Mouse (Mus musculus): Measurements from ENCODE around the gene Gh.

Gh gene

DNA sequence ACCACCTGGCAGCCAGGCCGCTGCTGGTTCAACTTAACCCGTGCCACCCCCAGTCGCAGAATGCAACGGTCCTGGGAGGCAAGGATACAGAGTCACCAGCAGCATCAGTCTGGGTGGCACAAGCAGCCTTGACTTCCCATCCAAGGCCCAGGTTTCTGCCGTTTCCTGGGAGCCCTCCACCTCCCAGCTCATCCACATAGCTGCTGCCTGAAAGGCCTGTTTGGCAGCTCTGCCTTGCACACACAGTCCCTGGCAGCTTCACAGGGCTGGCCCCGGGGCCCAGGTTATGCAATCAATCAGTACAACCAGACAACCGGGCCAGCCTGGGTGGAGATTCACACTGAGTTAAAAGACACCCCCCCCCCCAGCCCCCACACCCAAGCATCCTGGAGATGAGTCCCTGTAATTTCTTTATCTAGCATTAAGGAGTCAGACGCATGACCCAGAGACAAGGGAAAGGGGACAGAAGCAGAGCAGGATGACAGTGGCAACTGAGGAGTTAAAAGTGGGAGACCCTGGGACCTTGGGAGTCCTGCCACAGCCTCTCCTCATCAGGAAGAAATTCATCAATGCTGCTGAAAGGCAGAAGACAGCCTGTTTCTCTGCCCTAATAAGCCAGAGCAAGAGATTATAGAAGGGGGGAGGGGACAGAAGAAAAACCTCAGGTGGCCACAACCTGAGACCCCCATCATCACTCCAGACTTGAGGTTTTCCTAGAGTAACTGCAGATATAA lies 33.2 kb downstream of the Gh start:
- DNase-seq, result peak; percentile 96

- peak; percentile 88 for DNase-seq
These were observed 33.8 kb downstream of the Gh start for GRCm38 (mm10) chr11:106267871-106268270.

GRCm38 (mm10) chr11:106267311-106267852 lies 34.3 kb downstream of the Gh start:
- peak; percentile 98 for DNase-seq

- peak; percentile 63 for DNase-seq
These were observed 35.2 kb downstream of the Gh start for GRCm38 (mm10) chr11:106266431-106266830.

DNA sequence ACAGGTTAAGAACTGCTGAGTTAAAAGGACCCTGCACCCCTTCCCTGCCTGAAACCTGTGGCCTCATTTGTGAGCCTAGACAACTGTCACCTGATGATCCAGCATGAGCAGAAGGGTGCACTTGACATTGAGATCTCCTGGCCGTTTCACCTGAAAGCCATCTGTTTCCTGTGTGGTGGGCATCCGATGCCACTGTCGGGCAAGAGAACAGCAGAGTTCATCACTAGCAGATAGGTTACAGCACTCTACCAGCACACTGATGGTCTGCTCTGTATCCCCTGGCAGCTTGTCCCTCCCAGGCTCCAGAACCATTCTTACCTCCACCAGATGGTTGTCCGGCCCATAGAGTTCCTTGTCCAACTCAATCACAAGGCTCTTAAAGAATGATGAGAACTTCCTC lies 36.1 kb downstream of the Gh start:
- DNase-seq, result peak; percentile 62

DNA sequence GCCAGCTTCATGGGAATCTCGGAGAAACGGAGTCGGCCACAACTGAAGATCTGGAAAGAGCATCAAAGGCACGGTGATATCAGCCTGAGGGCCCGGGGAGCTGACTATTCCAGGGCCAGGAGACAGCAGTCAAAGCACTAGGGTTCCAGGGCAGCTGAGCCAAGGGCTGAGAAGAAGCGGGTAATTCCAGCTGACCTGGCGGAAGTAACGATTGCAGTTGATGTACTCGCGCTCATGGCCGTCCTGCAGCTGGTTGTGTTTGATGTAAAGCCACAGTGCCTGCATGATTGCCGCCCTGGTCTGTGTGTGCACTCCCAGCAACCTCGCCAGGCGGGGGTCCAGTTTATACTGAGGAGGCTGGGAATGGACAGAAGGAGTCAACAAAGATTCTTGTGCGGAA lies 36.7 kb downstream of the Gh start:
- peak; percentile 49 for DNase-seq

DNA sequence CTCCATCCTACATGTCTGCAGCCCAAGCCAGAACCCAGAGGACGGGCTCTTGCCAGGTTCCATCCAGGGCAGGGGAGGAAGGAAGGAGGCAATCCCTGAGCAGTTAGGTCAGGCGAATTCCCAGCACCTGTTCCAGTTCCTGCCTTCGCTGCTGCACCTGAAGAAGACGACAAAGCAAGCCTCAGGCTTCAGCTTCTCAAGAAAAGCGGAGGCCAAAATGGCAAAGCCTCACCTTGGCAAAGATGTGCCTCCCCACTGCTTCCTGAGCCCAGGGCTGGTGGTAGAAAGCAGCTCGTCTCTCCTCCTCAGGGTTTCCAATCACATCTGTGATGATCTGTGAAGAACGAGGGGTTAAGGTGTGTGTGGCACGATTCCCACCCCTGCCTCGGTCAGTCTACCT lies 37.7 kb downstream of the Gh start:
- DNase-seq, result peak; percentile 62

DNA sequence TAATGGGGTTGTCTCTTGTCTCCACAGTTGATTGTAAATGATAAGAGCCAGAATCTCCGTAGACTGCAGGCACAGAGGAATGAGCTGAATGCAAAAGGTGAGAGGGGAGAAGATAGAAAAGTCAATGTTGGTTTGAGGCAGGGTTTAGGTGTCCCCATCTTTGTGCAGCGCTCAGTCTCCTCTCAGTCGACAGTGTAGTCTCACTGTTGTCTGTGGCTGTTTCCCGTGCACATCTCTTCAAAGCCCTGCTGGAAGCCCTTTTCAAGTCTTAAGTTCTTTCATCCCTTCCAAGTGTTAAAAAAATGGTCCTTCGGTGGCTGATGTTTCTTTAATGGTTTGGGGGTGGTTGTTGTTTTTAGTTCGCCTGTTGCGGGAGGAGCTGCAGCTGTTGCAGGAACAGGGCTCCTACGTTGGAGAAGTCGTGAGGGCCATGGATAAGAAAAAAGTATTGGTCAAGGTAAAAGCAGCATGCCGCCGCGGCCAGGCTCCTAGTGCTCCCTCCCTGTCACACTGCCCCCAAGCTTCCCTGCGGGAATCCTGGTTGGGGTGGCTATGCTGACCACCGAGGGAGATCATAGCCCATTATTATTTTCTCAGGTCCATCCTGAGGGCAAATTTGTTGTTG lies 40.7 kb downstream of the Gh start:
- DNase-seq, result peak; percentile 19

DNA sequence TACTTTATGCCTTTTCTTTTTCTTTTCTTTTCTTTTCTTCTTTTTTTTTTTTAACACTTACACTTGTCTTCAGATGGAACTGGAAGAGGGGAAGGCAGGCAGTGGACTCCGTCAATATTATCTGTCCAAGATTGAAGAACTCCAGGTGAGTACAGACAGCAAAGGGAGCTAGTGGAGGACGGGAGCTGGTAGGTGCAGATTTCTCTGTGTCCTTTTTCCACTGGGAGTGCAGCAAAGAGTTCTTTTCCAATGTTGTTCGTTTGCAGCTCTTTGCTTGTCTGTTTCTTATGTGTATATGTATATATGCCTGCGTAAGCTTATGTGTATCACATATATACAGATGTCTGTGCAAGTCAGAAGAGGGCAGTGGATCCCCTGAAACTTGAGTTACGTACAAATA lies 44.9 kb downstream of the Gh start:
- peak; percentile 69 for DNase-seq

GRCm38 (mm10) chr11:106255685-106256451 lies 45.8 kb downstream of the Gh start, which contains the start of the genes Ftsj3 and Psmc5:
Ftsj3 (minus strand) TSS chr11:106256079.
Psmc5 (plus strand) TSS chr11:106256154.
- DNase-seq, result peak; percentile 99

DNA sequence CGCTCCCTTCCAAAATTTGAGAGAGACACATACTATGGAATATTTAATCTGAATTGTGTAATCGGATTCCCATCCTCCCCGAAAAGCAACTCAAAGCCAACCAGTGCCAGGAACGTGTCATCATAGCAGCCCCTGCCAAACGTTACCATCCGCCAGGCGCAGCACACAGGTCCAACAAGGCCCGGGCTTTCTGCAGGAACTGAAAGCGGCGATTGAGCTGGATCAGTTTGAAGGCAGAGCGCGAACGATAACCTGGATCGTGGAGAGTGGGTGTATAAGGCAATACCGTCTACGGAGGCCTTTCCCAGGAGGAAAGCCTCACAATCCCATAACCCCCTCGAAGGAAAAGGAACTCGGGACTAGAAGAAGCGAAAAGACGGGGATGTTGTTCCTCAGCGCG lies 46.5 kb downstream of the Gh start:
- DNase-seq, result no peak

- DNase-seq, result peak; percentile 61
These were observed 46.9 kb downstream of the Gh start for GRCm38 (mm10) chr11:106254767-106255166.
